Mouse (Mus musculus) kidney, embryonic 15.5 days (tissue): ENCODE data around the gene Bdh1. TPM values are rescaled to one million over a fixed set of nuclear protein-coding genes. Genes with fewer than 3 reads are reported as not detected.

Source experiments
- ATAC-seq: fragments of 200-750 bp; cut with Nextera tagmentation; replicated peaks from 2 replicates; pipeline ENCODE4 v1.8.0; 2017; ENCODE audit warnings: moderate TSS enrichment; ENCODE audit not compliant: low FRiP score
- H3K27ac ChIP-seq: fragments of 300-500 bp; sonication (generic); 2 replicates; pipeline ENCODE4 v1.5.1; 2015; ENCODE audit warnings: mild to moderate bottlenecking, inconsistent platforms
- H3K27me3 ChIP-seq: fragments of 300-500 bp; sonication (generic); 2 replicates; pipeline ENCODE4 v1.6.1; 2015; ENCODE audit warnings: inconsistent platforms
- H3K36me3 ChIP-seq: fragments of 300-500 bp; sonication (generic); 2 replicates; pipeline ENCODE4 v1.6.1; 2015; ENCODE audit warnings: inconsistent platforms
- H3K4me1 ChIP-seq: fragments of 300-500 bp; sonication (generic); 2 replicates; pipeline ENCODE4 v1.6.1; 2015; ENCODE audit warnings: inconsistent platforms
- H3K4me2 ChIP-seq: fragments of 300-500 bp; sonication (generic); 2 replicates; pipeline ENCODE4 v1.6.1; 2015; ENCODE audit warnings: moderate library complexity, mild to moderate bottlenecking, inconsistent platforms
- H3K4me3 ChIP-seq: fragments of 300-500 bp; sonication (generic); replicated peaks from 2 replicates; pipeline ENCODE4 v1.5.1; 2015; ENCODE audit warnings: mild to moderate bottlenecking, inconsistent platforms
- H3K9ac ChIP-seq: fragments of 300-500 bp; sonication (generic); 2 replicates; pipeline ENCODE4 v1.6.1; 2015; ENCODE audit warnings: mild to moderate bottlenecking, inconsistent platforms
- H3K9me3 ChIP-seq: fragments of 300-500 bp; sonication (generic); replicated peaks from 2 replicates; pipeline ENCODE4 v1.6.1; 2016; ENCODE audit warnings: inconsistent platforms
- WGBS: fragments of 180-500 bp; shearing (Covaris S2); methylation state at CpG from one replicate; pipeline ENCODE4 v1.1.7; 2015; ENCODE audit warnings: mixed read lengths; 5-methylcytosine and 5-hydroxymethylcytosine counted together
- polyA plus RNA-seq: library from polyadenylated mRNA; unstranded; fragments of >200 nt; fragmentation: Nextera tagmentation; extraction: Ambion mirVana; gene quantifications from 2 replicates; pipeline ENCODE4 v1.2.1, GENCODE M21; 2015

Bdh1 gene
- polyA plus RNA-seq, 1 experiment from 2014 or later: 23.6 TPM

GRCm38 (mm10) chr16:31495769-31496168 is 73.7 kb downstream of the Bdh1 start:
- no peaks in the 10 kb centered on the region for H3K27me3 ChIP-seq
- H3K4me3 ChIP-seq: no peak overlapping the region
- no peak overlapping the region for H3K4me2 ChIP-seq
- peaks cover 33% of the 10 kb centered on the region for H3K4me1 ChIP-seq
- no peak for ATAC-seq
- H3K36me3 ChIP-seq: no peaks in the 10 kb centered on the region
- H3K9me3 ChIP-seq: no peaks in the 10 kb centered on the region
- no peak overlapping the region for H3K9ac ChIP-seq
- WGBS: 75% methylated on average over 9 of the region's 9 CpGs
- H3K27ac ChIP-seq: no peak overlapping the region

DNA sequence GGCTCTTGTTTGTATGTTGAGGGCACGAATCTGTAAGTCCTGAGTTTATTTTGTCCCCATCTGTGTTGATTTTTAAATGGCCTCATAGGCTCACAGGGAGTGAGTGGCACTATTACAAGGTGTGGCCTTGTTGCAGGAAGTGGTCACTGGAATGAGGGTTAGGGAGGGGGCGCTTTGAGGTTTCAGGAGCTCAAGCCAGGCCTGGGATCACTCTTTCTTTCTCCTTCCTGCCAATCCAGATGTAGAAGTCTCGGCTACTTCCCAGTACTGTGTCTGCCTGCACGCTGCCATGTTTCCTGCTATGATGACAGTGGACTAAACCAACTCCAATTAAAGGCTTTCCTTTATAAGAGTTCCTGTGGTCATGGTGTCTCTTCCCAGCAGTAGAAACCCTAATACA is 76.3 kb downstream of the Bdh1 start:
- H3K36me3 ChIP-seq: no peaks in the 10 kb centered on the region
- no peaks in the 10 kb centered on the region for H3K27me3 ChIP-seq
- H3K27ac ChIP-seq: no peak overlapping the region
- H3K9me3 ChIP-seq: no peaks in the 10 kb centered on the region
- no peak overlapping the region for H3K4me2 ChIP-seq
- ATAC-seq: no peak
- no peak overlapping the region for H3K4me3 ChIP-seq
- 79% methylated on average over 4 of the region's 4 CpGs for WGBS
- H3K4me1 ChIP-seq: peaks cover 31% of the 10 kb centered on the region
- H3K9ac ChIP-seq: no peak overlapping the region

DNA sequence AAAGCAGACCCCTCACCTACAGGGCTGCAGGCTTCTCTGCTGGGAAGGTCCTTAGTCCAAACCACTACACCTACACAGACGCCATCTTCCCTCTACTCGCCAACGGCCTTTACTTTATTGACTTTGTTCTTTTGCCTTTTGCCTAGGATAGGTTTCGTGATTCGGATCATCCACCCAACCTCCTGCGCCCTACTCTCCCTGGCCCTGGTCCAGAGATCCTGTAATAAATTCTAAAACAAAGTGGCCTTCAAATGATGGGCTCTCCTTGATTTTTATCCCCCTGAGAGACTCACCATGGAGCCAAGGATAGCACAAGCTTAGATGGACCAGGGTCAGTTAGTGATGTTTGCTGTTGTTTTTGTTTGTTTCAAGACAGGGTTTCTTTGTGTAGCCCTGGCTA is 76.9 kb downstream of the Bdh1 start:
- Histone ChIP-seq H3K4me2 (no peak overlapping the region), H3K36me3 (no peaks in the 10 kb centered on the region), H3K4me3 (no peak overlapping the region), H3K9ac (no peak overlapping the region), H3K27ac (no peak overlapping the region), H3K9me3 (no peaks in the 10 kb centered on the region), H3K27me3 (no peaks in the 10 kb centered on the region), H3K4me1 (peaks cover 28% of the 10 kb centered on the region)
- WGBS: 90% methylated on average over 6 of the region's 6 CpGs
- no peak for ATAC-seq

GRCm38 (mm10) chr16:31499681-31500310 is 77.7 kb downstream of the Bdh1 start:
- Histone ChIP-seq H3K4me2 (no peak overlapping the region), H3K4me1 (peaks cover 28% of the 10 kb centered on the region), H3K27me3 (no peaks in the 10 kb centered on the region), H3K9ac (no peak overlapping the region), H3K9me3 (no peaks in the 10 kb centered on the region), H3K27ac (no peak overlapping the region), H3K4me3 (no peak overlapping the region), H3K36me3 (no peaks in the 10 kb centered on the region)
- WGBS: 67% methylated on average over 11 of the region's 11 CpGs
- ATAC-seq: no peak

DNA sequence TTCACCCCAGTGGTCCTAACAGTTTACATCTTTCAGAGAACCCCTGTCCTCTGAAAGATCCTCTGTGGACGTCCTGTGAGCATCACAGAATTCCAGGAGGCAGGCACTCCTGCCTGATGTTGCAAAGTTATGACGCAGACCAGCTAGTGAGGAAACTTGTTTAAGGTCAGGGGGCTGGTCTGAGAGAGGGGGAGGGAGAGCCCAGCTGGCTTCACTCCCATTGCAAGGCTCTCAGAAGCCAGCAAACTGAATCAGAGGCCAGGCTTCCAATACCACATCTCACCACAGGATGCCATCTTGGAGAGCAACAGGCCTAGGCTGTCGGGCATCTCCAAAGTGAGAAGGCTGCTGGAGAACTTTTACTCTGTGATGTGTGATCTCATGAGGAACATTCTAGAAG is 78.5 kb downstream of the Bdh1 start:
- H3K4me1 ChIP-seq: peaks cover 28% of the 10 kb centered on the region
- H3K27ac ChIP-seq: no peak overlapping the region
- no peaks in the 10 kb centered on the region for H3K27me3 ChIP-seq
- WGBS: 52% methylated on average over 3 of the region's 3 CpGs
- no peak overlapping the region for H3K4me3 ChIP-seq
- ATAC-seq: no peak
- no peak overlapping the region for H3K9ac ChIP-seq
- H3K4me2 ChIP-seq: no peak overlapping the region
- H3K36me3 ChIP-seq: no peaks in the 10 kb centered on the region
- H3K9me3 ChIP-seq: no peaks in the 10 kb centered on the region

- H3K4me3 ChIP-seq: no peak overlapping the region
- no peak for ATAC-seq
- H3K27ac ChIP-seq: no peak overlapping the region
- H3K9me3 ChIP-seq: no peaks in the 10 kb centered on the region
- H3K4me1 ChIP-seq: peaks cover 28% of the 10 kb centered on the region
- no peaks in the 10 kb centered on the region for H3K27me3 ChIP-seq
- H3K4me2 ChIP-seq: no peak overlapping the region
- no peaks in the 10 kb centered on the region for H3K36me3 ChIP-seq
- WGBS: 56% methylated on average over 14 of the region's 14 CpGs
- no peak overlapping the region for H3K9ac ChIP-seq
These were observed 79.1 kb downstream of the Bdh1 start for GRCm38 (mm10) chr16:31500969-31501750.

- ATAC-seq: no peak
- peak overlapping the region; percentile 13; the same call in 1 of the 2 replicates for H3K27ac ChIP-seq
- no peak overlapping the region for H3K4me2 ChIP-seq
- no peaks in the 10 kb centered on the region for H3K27me3 ChIP-seq
- H3K4me1 ChIP-seq: peaks cover 33% of the 10 kb centered on the region
- no peaks in the 10 kb centered on the region for H3K36me3 ChIP-seq
- no peak overlapping the region for H3K4me3 ChIP-seq
- 68% methylated on average over 14 of the region's 14 CpGs for WGBS
- no peak overlapping the region for H3K9ac ChIP-seq
- no peaks in the 10 kb centered on the region for H3K9me3 ChIP-seq
These were observed 79.8 kb downstream of the Bdh1 start for GRCm38 (mm10) chr16:31501751-31502365.

- WGBS: 49% methylated on average over 10 of the region's 10 CpGs
- peak; percentile 9; the same call in 1 of the 2 replicates for ATAC-seq
These were observed 84.8 kb downstream of the Bdh1 start for GRCm38 (mm10) chr16:31506665-31507456.

DNA sequence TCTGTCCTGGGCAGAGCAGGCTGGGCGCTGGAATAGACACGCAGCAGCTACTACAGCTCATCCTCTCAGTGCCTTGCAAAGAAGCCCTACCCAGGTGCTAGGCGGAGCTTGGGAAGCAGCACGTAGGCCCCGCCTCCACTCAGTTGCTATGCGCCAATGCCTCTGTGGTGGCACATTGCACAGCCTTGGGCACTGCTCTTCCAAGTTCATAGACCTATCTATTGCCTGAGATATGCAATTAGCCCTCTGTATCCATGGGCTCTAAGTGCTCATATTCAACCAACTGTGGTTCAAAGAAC is 85.3 kb downstream of the Bdh1 start:
- peak; percentile 19 for ATAC-seq
- WGBS: 45% methylated on average over 6 of the region's 6 CpGs
- H3K27me3 ChIP-seq: no peaks in the 10 kb centered on the region
- no peaks in the 10 kb centered on the region for H3K36me3 ChIP-seq
- peak overlapping the region; percentile 92 for H3K27ac ChIP-seq
- H3K4me2 ChIP-seq: no peak overlapping the region; the same call in 1 of the 2 replicates
- peaks cover 44% of the 10 kb centered on the region for H3K4me1 ChIP-seq
- H3K9ac ChIP-seq: no peak overlapping the region
- H3K9me3 ChIP-seq: no peaks in the 10 kb centered on the region
- H3K4me3 ChIP-seq: no peak overlapping the region

More at GRCm38 (mm10) chr16:31506665-31507456, 84.8 kb downstream of the Bdh1 start:
- no peak overlapping the region for H3K9ac ChIP-seq
- no peaks in the 10 kb centered on the region for H3K9me3 ChIP-seq
- peaks cover 44% of the 10 kb centered on the region for H3K4me1 ChIP-seq
- H3K4me2 ChIP-seq: no peak overlapping the region; the same call in 1 of the 2 replicates
- H3K4me3 ChIP-seq: no peak overlapping the region
- no peaks in the 10 kb centered on the region for H3K27me3 ChIP-seq
- no peaks in the 10 kb centered on the region for H3K36me3 ChIP-seq
- H3K27ac ChIP-seq: peak overlapping the region; percentile 92

- Histone ChIP-seq H3K4me2 (peak overlapping the region; percentile 48), H3K9ac (no peak overlapping the region), H3K4me1 (peaks cover 44% of the 10 kb centered on the region), H3K27ac (peak overlapping the region; percentile 92), H3K4me3 (no peak overlapping the region), H3K9me3 (no peaks in the 10 kb centered on the region), H3K27me3 (no peaks in the 10 kb centered on the region), H3K36me3 (no peaks in the 10 kb centered on the region)
- 34% methylated on average over 14 of the region's 14 CpGs for WGBS
- ATAC-seq: peak; percentile 61
These were observed 85.9 kb downstream of the Bdh1 start for GRCm38 (mm10) chr16:31507794-31508526.
